Comparison of ENCODE assay signal across 19 mouse cellular contexts in the genomic region with DNA sequence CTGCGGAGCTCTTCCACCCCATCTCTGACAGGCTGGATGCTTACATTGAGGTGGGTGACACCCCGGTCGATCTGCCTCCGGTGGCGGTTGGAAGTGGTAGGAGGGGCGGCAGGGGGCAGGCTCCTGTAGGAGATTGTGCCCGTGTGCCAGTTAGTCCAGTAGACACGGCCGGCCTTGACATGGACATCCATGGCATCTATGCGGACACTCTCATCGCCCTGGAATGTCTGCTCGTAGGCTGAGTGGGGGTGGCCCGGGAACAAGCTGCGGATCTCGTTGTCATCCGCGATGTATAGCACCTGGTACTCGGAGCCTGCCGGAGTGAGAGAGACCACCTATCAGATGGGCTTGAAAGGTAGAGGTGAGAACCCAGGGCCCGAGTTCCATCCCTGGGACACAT. TPM values are rescaled to one million over a fixed set of nuclear protein-coding genes. Genes with fewer than 3 reads are reported as not detected.
"Had no signal": no experiment of that assay in that cellular context is flagged by ENCODE, and none has a peak within 500 bp of the region (broad histone marks: within the 10 kb centered on the region; RNA-seq: fewer than 3 reads in every experiment).

No protein-coding gene starts in this region.

- DNase-seq: left cerebral cortex, postnatal 4 days; liver; liver, embryonic 13.5 days; liver, postnatal 0 days; lung, adult 18-20 months; lung, adult 2 months; lung, embryonic 14.5 days; lung, postnatal 10 days; lung, postnatal 14 days; lung, postnatal 36 days; lung, postnatal 4 days; midbrain, embryonic 14.5 days had no signal

RNA-seq across cellular contexts. Expression of gene Nxph4, which starts 10.0 kb away (rescaled TPM):
- total RNA-seq: liver, adult 2 months; megakaryocyte progenitor cell, adult 5-6 weeks; megakaryocyte, adult 5-6 weeks; megakaryocyte-erythroid progenitor cell, adult 5-6 weeks; monocyte, adult 5-6 weeks had no signal
- polyA plus RNA-seq: liver, adult 2 months; liver, embryonic 15.5 days; liver, postnatal 0 days; macrophage had no signal

RNA-seq across cellular contexts. Expression of gene Ndufa4l2, which starts 29.6 kb away (rescaled TPM):
- total RNA-seq: megakaryocyte progenitor cell, adult 5-6 weeks; megakaryocyte, adult 5-6 weeks; megakaryocyte-erythroid progenitor cell, adult 5-6 weeks; monocyte, adult 5-6 weeks had no signal
- polyA plus RNA-seq: macrophage had no signal

RNA-seq across cellular contexts. Expression of gene Stac3, which starts 42.9 kb away (rescaled TPM):
- total RNA-seq: megakaryocyte-erythroid progenitor cell, adult 5-6 weeks had no signal
- polyA plus RNA-seq: lung, embryonic 14.5 days had no signal
